In genomic region chr1:150015201-150015600, GRCm38 (mm10) we compare ENCODE assay signal across 28 mouse cellular contexts. TPM values are rescaled to one million over a fixed set of nuclear protein-coding genes. Genes with fewer than 3 reads are reported as not detected.
"Had no signal": no experiment of that assay in that cellular context is flagged by ENCODE, and none has a peak within 500 bp of the region (broad histone marks: within the 10 kb centered on the region; RNA-seq: fewer than 3 reads in every experiment).

No protein-coding gene starts in this region.

- H3K4me2 ChIP-seq: embryonic facial prominence, embryonic 12.5 days; embryonic facial prominence, embryonic 13.5 days; embryonic facial prominence, embryonic 15.5 days; forebrain, embryonic 13.5 days; forebrain, embryonic 15.5 days had no signal

- ATAC-seq: forebrain, embryonic 13.5 days; forebrain, embryonic 14.5 days; forebrain, embryonic 15.5 days; forebrain, embryonic 16.5 days; forebrain, postnatal 0 days had no signal

- H3K4me3 ChIP-seq: embryonic facial prominence, embryonic 10.5 days; embryonic facial prominence, embryonic 12.5 days; embryonic facial prominence, embryonic 13.5 days; embryonic facial prominence, embryonic 15.5 days; erythroblast, embryonic 14.5 days; forebrain, embryonic 10.5 days; forebrain, embryonic 13.5 days; forebrain, embryonic 15.5 days; gastrocnemius, adult 2 months had no signal

- H3K36me3 ChIP-seq: embryonic facial prominence, embryonic 10.5 days; embryonic facial prominence, embryonic 12.5 days; embryonic facial prominence, embryonic 13.5 days; embryonic facial prominence, embryonic 15.5 days; forebrain, embryonic 10.5 days; forebrain, embryonic 15.5 days had no signal

- H3K27me3 ChIP-seq: embryonic facial prominence, embryonic 12.5 days; embryonic facial prominence, embryonic 13.5 days; embryonic facial prominence, embryonic 15.5 days; forebrain, embryonic 13.5 days; forebrain, embryonic 15.5 days had no signal

- H3K27ac ChIP-seq: embryonic facial prominence, embryonic 10.5 days; embryonic facial prominence, embryonic 12.5 days; embryonic facial prominence, embryonic 13.5 days; embryonic facial prominence, embryonic 15.5 days; forebrain, embryonic 10.5 days; forebrain, embryonic 13.5 days; forebrain, embryonic 15.5 days; gastrocnemius, adult 2 months had no signal

- H3K9ac ChIP-seq: embryonic facial prominence, embryonic 12.5 days; embryonic facial prominence, embryonic 13.5 days; embryonic facial prominence, embryonic 15.5 days; forebrain, embryonic 13.5 days; forebrain, embryonic 15.5 days; forebrain, postnatal 0 days had no signal

- DNase-seq: cerebellum, adult 18-20 months; cerebellum, adult 2 months; cerebellum, adult 8-10 months; cerebellum, adult 9-10 months; cerebellum, adult 9-11 months; cerebellum, postnatal 10 days; cerebellum, postnatal 14 days; cerebellum, postnatal 25 days; cerebellum, postnatal 36 days; embryo, embryonic 11 days; forebrain, postnatal 0 days; gastrocnemius, adult 2 months; gastrocnemius, postnatal 10 days; gastrocnemius, postnatal 14 days; gastrocnemius, postnatal 25 days; gastrocnemius, postnatal 36 days; heart, adult 11 months; heart, adult 18-20 months had no signal

- H3K4me1 ChIP-seq: embryonic facial prominence, embryonic 10.5 days; embryonic facial prominence, embryonic 12.5 days; embryonic facial prominence, embryonic 13.5 days; embryonic facial prominence, embryonic 15.5 days; forebrain, embryonic 10.5 days; forebrain, embryonic 13.5 days; forebrain, embryonic 15.5 days had no signal

- H3K9me3 ChIP-seq: embryonic facial prominence, embryonic 10.5 days; embryonic facial prominence, embryonic 12.5 days; embryonic facial prominence, embryonic 13.5 days; embryonic facial prominence, embryonic 15.5 days; forebrain, embryonic 10.5 days; forebrain, embryonic 13.5 days; forebrain, embryonic 15.5 days had no signal

RNA-seq across cellular contexts. Expression of gene Pla2g4a, which starts 54.1 kb away (rescaled TPM):
- polyA plus RNA-seq: erythroblast, embryonic 14.5 days had no signal
